Mouse (Mus musculus): ENCODE measurements around the gene Pecam1.
"Not testable (repeated sequence)": the region's sequence is repeated elsewhere in the genome, so short reads cannot be mapped to it uniquely, and the experiment has no call there.

The Pecam1 gene

DNA sequence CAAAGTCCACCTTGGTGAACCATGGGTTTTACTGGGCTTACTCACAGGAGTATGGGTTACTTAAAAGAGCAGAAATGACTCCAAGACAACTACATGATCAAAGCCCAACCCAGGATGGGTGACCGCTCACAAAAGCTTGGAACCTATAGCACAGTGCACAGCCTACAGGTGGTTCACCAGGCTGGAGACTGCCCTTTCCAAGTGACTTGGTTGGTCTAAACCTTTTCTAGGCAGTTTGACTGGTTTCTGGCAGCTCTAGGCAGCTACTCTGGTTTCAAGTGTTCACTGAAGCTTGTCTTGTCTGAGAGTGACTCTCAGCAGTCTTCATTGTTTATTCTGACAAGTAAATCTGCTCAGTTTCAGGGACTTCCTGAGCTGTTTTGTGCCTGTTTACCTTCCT is 20.8 kb downstream of the Pecam1 start:
- DNase-seq (ENCODE audit: low spot score), result no peak

DNA sequence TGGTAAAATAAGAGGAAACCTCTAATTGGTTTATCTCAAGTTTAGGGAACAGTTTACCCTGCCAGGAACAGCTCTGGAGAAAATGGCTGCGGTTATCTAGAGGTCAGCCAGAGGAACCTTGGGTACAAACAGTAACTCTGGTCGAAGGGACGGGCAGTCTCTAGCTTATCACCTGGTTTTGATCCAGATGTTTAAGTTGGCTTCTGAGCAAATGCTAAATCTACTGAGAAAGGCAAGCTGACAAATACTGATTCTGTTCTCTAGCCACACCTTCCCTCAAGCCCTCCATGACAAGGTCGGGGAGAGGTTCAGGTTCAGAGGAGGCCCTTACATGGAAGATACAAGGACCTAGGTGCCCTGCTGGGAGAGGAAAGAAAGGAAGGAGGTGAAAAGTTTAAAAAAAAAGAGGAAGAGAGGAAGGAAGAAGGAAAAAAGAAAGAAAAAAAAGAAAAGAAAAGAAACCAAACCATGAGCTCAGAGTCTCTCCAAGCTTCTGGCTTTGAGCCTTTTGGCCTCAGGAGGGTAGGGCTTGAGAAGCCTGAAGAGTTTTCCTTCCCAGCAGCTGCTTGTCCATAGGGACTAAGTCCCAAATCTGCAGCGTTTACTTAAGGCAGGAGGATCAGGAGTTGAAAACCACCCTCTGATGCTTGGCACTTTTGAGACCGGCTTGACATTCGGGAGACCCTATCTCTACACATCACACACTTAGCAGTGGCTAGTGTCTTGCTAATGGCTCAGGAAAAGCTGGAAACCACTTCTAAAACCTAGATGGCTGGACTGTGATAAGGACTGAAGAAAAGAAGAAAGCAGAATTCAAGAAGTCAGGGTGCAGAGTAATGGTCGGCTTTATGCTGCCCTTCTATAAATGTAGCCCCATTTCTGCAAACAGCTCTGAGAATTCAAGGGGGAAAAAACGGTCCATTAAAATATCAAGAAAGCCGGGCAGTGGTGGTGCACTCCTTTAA is 21.7 kb downstream of the Pecam1 start:
- DNase-seq (ENCODE audit: low spot score), result no peak

DNA sequence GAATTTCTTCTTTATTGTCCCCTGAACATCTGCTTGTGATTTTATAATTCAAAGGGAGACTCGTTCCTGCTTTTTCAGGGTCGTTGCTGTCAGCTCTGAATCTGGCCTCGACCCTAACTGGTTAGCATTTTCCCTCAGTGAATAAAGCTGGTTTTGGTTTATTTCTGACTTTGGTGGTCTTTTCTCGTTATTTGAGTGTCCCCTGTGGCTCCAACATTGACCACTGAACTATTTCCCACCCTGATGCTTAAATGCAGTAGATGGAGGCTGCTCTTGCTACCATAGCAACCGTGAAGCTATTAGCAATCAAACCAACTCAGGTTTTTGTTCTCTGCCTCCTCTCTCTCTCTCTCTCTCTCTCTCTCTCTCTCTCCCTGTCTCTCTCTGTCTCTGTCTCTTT is 22.5 kb downstream of the Pecam1 start:
- no peak for DNase-seq (ENCODE audit: low spot score)

DNA sequence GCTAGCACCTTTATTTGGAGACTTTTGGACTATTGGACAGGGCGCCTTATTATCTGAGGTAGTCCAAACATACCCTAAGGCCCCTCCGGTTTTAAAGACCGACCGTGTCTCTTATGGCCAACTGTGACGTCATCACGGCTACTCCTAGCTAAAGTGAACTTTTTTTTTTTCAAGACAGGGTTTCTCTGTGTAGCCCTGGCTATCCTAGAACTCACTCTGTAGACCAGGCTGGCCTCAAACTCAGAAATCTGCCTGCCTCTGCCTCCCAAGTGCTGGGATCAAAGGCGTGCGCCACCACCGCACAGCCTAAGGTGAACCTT is 25.6 kb downstream of the Pecam1 start:
- not testable (repeated sequence) for DNase-seq (ENCODE audit: low spot score)

DNA sequence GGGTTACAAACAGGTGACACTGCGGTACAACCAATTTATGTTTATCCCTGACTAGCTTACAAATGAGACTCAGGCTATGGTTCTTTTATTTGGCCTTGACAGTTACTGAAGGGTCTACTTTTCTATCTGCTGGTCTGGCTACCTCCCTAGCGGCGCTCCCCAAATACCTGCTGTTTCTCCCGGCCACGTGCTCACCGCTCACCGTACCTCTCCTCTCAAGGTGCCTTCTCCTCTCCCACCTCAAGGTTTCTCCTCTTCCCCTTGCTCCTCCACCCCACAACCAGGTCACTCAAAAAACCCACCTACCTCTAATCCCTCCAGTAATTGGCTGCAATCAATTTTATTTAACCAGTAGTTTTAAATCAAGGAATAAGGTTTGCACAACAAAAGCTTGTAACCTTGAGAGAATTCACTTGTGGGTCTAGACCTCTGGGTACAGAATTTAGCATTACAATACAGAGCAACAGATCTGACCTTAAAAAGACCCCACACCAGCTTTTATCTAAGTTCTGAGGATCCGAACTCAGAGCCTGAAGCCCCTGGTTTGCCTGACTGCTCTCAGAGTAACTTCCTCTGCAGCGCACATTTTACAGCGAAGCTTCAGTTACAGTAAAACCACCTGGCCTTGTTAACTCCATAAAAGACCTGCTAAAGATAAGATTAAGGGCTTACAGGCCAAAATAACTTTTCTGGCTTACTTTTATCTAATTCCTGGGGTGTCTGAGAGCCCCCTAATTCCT is 26.1 kb downstream of the Pecam1 start:
- DNase-seq (ENCODE audit: low spot score), result no peak

DNA sequence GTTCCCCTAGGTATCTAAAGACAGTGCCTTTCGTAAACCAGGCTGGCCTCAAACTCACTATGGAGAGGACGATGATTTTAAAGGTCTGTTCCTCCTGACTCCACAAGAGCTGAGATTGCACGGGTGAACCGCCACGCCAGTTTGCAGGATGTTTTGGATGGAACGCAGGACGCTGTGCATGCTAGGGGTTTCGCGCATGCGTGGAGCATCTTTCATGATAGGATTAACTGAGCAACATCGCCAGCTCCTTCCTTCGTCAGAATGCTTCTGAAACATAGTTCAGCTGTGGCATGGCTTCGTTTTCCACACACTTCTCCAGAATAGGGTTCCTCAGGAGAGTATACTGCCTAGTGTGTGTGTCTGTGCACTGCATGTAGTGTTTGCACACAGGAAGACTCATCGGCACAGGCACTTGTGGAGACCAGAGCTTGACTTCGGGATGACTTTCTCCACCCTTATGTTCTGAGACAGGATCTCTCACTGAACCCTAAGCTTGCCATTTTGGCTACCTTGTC is 26.8 kb downstream of the Pecam1 start:
- no peak for DNase-seq (ENCODE audit: low spot score)

DNA sequence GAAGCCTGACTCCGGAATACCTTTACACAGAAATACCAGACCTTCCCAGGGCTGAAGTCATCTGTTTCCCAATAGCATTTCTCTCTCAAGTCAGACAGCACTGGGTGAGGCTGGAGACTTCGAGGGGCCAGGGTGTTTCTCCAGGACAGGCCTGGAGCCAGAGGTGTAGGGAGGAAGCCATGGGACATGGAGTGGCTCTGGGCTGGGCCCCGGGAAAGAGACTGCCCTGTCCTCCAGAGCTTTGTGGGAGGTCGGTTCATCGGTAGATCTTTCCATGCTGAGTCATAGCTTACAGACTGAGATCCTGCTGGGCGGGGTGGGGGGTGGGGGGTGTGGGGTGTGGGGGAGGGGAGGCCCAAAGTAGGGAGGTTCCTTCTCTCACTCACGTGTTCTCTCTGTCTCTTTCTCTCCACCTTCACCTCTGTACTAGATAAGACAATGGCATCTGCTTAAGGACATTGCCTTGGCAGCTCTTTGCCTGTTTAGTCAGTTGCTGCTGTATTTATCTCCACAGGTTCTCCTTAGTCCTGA is 27.5 kb downstream of the Pecam1 start:
- DNase-seq (ENCODE audit: low spot score), result peak; percentile 43

DNA sequence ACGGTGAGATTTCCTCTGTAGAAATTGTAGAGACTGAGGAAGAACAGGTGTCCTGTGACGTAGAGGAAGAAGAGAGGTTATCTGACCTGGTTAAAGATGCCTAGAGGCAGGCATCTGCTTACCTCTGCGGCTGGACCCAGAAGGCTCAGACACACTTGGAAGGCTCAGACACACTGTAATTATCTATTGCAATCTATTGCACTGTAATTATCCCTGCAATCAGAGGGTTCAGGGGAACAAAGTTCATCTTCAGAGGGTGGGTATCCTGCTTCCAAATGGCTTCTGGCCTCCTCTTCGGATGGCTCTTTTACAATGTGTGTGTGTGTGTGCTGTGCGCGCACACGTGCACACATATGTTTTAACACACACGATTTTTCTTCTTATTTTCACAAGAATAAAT is 30.0 kb downstream of the Pecam1 start:
- DNase-seq (ENCODE audit: low spot score), result no peak

DNA sequence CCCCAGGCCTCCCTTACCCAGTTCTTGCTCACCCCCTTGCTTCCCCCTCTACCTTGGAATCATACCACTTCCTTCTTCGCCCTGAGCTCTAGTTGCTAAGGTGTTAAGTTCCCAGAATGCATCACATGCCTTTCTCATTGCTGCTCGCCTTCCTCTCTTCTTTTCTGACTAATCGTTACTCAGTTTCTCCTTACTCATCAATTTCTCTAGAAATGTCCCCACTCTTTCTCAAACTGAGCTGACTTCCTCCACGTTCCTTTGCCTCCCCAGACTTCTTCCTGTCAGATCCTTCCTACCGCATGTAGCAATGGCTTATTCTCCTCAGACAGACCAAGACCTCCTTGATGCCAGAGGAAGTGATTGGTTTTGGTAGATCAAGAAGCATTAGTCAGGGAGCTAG is 33.9 kb downstream of the Pecam1 start:
- no peak for DNase-seq (ENCODE audit: low spot score)

DNA sequence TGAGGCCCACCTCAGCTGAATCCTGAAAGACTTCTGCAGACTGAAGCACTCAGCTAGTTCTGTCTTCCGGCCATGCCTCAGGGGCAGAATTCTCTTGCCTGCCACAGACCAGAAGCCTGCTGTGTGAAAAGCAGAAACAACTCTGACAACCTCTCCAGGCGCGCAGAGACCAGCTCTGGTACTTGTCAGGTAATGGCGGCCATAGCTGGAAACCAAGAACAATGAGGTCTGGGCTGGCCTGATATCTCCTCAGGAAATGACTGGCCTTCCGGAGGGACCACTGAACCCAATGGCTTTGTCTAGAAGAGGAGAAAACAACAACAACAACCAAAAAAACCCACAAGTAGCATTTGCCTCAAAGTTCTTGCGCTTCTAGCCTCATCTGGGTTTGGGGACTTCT is 35.4 kb downstream of the Pecam1 start:
- no peak for DNase-seq (ENCODE audit: low spot score)

DNA sequence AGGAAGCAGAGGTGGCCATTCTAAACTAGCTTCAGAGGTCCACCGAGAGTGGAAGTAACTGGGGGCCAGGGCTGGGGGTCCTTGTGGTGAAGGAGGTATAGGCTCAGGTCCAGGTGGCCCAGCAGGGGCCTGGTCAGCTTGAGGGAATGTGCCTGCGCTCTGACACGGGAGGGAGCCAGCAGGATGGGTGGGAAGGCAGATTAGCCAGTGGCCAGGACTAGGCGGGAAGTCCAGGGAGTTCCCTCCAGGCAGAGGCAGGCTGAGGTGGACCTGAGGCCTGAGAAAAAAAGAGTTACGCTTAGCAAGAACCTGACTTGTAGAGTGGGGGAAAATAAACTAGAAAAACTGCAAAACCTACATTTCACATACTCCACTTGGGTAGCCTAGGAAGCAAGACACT is 39.6 kb downstream of the Pecam1 start:
- DNase-seq (ENCODE audit: low spot score), result no peak

DNA sequence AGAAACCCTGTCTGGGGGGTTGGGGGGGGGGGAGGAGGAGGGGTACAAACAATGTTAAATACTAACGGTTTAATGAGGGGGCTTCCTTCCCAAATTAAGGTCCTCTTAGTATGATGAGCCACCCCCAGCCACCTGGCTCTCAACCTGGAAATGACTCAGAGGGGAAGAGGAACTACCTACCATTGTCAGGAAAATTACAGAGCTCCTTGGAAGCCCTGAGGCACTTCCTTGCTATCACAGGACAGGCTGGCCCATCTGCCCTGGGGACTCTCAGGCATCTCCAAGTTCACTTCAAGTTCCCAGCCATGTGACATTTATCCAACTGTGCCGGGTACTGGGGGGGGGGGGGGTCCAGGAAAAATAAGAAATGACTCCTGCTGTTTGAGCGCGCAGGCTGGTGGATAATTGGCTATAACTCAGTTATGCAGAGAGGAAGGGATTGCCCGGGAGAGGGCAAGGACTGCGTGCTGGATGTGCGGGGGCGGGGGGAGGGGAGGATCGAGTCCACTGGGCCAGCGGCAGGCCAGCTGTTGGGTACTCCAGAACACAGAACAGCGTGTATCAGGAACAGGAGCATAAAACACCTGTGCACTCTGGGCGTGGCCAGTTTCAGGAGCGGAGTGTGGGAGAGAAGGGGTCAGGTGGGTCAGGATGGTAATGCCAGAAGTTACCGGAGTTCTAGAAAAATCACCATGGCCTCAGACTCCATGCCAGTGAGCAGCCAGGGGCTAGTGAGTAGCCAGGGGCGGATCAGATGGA is 41.0 kb downstream of the Pecam1 start:
- no peak for DNase-seq (ENCODE audit: low spot score)

DNA sequence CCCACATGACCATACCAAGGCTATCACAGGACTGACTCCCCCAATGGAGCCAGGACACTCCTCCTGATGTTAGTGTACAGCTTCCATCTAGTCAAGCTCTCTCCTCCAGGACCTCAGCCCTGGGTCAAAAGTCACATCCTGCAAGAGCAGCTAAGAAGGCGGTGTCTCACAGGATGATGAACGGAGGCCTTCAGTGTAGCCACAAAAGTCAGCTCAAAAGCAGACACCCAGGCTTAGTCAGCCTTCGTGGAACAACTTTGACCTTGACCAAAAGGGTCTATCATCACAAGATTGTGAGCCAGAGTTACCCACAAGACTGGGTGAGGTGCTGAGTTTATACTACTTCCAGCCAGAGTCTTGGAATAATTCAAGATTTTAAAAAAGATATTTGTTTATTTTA is 42.6 kb downstream of the Pecam1 start:
- peak; percentile 42 for DNase-seq (ENCODE audit: low spot score)

DNA sequence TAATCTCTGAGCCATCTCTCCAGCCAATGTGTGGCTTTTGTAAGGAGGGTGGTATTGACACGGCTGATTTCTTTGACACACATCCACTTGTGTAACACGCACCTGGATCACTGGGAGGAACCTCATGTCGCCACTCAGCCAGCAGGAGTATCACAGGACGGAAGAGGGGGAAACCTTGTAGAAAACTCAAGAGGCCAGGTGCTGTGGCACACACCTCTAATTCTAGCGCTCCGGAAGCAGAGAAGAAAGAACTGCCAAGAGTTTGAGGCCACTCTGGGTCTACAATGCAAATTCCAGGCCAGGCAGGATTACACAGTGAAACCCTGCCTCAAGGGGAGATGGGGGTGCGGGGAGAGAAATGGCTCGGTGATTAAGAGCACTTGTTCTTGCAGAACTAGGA is 43.3 kb downstream of the Pecam1 start:
- no peak for DNase-seq (ENCODE audit: low spot score)

DNA sequence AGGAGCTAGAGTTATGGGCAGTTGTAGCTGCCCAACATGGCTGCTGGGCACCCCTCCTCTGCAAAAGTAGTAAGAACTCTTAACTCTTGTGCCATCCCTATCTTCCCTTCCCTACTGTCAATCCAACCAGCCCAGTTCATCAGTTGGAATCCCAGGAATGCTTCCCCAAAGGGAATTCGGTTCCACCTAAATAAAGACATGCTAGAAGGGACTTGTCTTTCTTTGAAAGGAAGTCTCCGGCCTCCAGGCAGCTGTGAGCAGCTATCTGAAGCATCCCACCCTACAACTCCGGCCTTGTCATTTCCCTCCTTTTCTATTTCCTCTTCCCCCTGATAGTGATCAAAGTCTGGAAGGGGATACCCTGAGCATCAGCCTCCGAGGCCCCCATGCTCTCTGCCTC is 44.2 kb downstream of the Pecam1 start:
- no peak for DNase-seq (ENCODE audit: low spot score)

DNA sequence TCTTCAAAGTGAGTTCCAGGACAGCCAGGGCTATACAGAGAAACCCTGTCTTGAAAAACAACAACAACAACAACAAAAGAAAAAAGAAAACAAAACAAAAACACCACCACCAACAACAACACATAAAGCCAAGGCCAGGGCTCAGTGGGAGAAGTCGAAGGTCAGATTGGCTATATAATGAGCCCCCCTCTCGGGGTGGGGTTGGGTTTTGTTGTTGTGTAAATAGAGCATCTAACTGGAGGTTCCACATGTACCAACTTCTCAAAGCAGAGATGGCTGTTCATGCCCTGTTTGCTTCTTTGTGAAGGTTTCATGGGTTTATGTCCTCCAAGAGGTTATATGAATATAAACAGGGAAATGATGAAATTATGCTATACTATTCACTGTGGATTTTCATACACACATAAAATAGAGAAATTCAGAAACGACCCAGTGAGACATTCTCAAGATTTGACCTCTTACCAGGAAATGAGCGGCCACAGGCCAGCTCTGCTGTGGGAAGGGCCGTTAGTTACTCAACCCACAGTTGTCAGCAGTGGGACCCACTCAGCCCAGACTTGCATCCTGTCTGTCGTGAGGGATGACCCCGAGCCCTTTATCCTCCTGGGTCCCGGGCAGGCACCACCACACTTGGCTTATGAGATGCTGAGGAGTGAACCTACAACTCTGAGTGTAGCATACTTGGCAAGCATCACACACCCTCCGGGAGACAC is 45.9 kb downstream of the Pecam1 start:
- no peak for DNase-seq (ENCODE audit: low spot score)

DNA sequence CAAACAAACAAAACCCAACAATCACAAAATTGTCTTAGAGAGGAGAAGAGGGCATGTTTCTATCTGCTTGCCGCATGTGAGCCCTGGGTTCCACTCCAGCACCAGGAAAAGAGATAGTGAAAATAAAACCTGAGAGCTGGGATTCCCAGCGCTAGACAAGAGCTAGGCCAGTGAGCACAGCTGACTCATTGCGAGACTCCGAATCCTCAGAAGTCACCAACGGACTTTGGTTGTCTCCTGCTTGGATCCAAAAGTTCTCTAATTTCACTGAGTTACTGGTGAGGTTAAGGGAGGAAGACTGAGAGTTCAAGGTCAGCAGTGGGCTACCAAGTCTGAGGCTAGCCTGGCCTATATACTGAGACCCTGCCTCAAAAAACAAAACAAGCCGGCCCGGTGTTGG is 46.5 kb downstream of the Pecam1 start:
- no peak for DNase-seq (ENCODE audit: low spot score)

DNA sequence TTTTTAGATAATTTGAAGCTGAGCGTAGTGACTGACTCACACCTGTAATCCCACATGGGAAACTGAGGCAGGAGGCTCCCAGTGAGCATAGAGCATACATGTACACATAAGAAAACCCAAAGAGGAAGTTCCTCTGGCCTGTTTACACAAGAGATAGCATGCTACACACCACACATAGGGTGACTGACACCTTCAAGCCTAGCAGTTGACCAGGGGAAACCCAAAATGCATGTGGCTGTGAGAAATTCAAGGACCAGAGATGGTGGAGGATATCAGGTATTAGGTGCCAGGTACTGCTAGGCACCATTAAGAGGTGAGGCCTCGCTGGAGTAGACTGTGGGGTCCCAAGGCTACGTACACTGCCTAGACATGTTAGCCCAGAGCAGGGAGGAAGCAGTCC is 47.8 kb downstream of the Pecam1 start:
- DNase-seq (ENCODE audit: low spot score), result no peak

DNA sequence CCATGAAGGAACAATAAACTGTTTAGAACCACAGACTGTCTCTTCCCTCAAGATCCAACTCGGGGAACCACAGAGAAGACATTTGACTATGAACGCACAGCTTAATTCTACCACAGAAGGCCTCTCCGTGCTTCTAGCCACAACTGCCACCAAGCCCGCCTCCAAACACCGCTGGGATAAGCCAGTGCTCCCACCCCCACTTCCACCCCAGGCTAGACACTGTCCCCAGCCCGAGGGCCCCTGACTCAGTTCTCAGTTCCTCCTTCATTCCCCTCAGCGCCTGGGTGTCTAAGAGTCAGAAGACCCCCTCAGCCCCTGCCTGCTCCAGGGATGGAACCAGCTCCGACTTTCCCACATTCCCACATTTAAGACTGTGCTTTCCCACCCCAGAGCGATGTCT is 48.8 kb downstream of the Pecam1 start:
- no peak for DNase-seq (ENCODE audit: low spot score)

DNA sequence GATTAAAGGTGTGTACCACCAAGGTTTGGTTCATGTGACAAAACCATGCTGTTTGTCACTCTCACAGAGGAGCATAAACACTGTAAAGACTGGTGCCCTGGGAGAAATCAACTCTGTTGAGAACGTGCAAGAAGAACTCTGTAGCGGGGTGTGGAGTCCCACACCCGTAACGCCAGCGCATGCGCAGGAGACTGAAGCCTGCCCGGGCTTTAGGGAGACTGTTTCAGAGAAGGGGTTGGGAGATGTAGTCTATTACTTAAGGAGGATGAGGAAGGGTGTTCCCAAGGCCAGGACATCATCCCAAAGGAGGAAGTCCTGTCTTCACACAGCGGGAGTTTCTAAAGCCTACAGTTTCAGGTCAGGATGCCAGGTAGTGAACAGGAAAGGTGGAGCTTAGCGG is 51.3 kb downstream of the Pecam1 start:
- no peak for DNase-seq (ENCODE audit: low spot score)

DNA sequence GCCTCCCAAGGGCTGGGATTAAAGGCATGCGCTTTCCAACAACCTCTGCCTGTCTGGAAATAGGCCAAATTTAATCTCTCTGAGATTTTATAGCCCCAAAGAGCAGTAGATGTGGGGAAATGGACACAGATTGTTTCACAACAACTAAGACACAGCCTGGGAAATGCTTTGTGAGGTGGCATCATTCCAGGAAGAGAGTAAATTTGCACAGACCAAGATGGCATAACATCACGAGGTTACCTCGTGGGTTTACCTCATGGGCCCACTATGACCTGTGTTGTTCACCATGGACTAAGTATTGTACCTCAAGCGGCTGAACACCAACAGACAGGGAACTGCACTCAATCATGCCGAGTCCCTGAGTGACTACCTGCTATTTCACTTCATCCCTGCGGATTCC is 52.1 kb downstream of the Pecam1 start:
- no peak for DNase-seq (ENCODE audit: low spot score)

DNA sequence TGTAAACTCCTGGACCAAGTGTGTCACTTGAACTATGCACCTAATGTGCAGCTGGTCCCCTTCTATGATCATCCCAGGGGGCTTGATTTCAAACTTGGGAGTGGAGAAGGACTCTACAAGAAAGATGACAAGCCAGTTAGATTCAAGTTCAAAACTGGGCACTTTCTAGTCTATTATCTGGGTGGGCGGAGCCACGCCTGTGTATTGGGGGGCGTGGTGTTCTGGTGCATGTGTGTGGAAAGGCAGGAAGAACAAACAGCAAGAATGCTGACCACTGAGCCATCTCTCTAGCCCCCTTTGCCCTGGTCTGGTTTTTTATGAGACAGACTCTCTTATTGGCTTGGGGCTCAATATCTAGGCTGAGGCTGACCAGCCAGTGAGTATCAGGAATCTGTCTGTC is 54.5 kb downstream of the Pecam1 start:
- DNase-seq (ENCODE audit: low spot score), result no peak

Measured in ovary, adult 18-20 months (tissue).